Mouse (Mus musculus) liver, adult 2 months (tissue): ENCODE results near the gene Calu.

Experiments
- CTCF ChIP-seq: fragments of 200-500 bp; IDR thresholded peaks from 2 replicates; pipeline ENCODE4 v1.5.1; 2011; ENCODE audit warnings: low read depth, low read length, control low read depth
- POLR2A ChIP-seq: fragments of 200-500 bp; IDR thresholded peaks from 2 replicates; pipeline ENCODE4 v1.6.1; 2011; ENCODE audit warnings: low read length, control low read depth; ENCODE audit not compliant: insufficient read depth; ENCODE audit errors: extremely low read depth

- no peak for TF ChIP-seq CTCF
- TF ChIP-seq POLR2A, result no peak
Observed at GRCm38 (mm10) chr6:29352816-29353215, 4.9 kb downstream of the Calu start.
